19 mouse cellular contexts compared by ENCODE assay signal in the genomic region with DNA sequence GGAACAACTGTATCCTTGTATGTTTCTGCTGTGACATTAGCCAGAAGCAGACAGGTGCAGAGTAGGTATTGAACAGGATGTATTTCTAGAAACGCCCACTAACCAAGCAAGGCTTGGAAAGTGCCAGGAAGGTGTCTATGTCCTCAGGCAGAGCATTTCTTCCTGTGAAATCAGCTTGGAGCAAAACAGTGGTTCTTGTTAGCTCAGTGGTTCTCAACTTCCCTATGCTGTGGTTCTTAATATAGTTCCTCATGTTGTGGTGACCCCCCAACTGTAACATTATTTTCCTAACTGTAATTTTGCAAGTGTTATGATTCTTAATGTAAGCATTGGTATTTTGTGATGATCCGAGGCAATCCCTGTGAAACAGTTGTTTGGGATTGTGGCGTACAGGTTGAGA.
A peak's percentile ranks its signal among the peaks of the same experiment; 100 is the strongest.
DNase-seq lines count a peak whose midpoint lies in the region; ATAC-seq and TF ChIP-seq lines count a peak whose summit lies in the region.
"Had no signal": no experiment of that assay in that cellular context is flagged by ENCODE, and none has a peak within 500 bp of the region (broad histone marks: within the 10 kb centered on the region; RNA-seq: fewer than 3 reads in every experiment).

No protein-coding gene starts in this region.

- no peaks in the 10 kb centered on the region for H3K4me1 ChIP-seq in lung, postnatal 0 days (ENCODE audit: insufficient read depth, low read depth, low read length)

- no peaks in the 10 kb centered on the region for H3K9me3 ChIP-seq in lung, postnatal 0 days (ENCODE audit: low read length)
- H3K9me3 ChIP-seq: embryonic facial prominence, embryonic 10.5 days; embryonic facial prominence, embryonic 12.5 days; forebrain, embryonic 13.5 days; forebrain, embryonic 15.5 days had no signal

- no peak for TF ChIP-seq CTCF in lung, postnatal 0 days (IDR thresholded peaks at IDR 0.05)

- no peak overlapping the region for H3K4me2 ChIP-seq in lung, postnatal 0 days (replicated peaks; ENCODE audit: low read depth, low read length)
- H3K4me2 ChIP-seq: embryonic facial prominence, embryonic 12.5 days; forebrain, embryonic 13.5 days; forebrain, embryonic 15.5 days had no signal

- 90% methylated on average over 3 of the region's 3 CpGs for WGBS in lung, postnatal 0 days

- TF ChIP-seq EP300 in lung, postnatal 0 days (IDR thresholded peaks at IDR 0.05): no peak

- H3K9ac ChIP-seq in lung, postnatal 0 days (replicated peaks; ENCODE audit: low read depth): no peak overlapping the region
- H3K9ac ChIP-seq: embryonic facial prominence, embryonic 12.5 days; forebrain, embryonic 13.5 days; forebrain, embryonic 15.5 days had no signal

- no peak overlapping the region for H3K27ac ChIP-seq in lung, postnatal 0 days (ENCODE audit: low read length)
- H3K27ac ChIP-seq: embryonic facial prominence, embryonic 10.5 days; embryonic facial prominence, embryonic 12.5 days; forebrain, embryonic 13.5 days; forebrain, embryonic 15.5 days had no signal

- H3K27me3 ChIP-seq in lung, postnatal 0 days (replicated peaks; ENCODE audit: insufficient read depth, low read length): no peaks in the 10 kb centered on the region
- H3K27me3 ChIP-seq: embryonic facial prominence, embryonic 12.5 days; forebrain, embryonic 13.5 days; forebrain, embryonic 15.5 days had no signal

- DNase-seq in right cerebral cortex, postnatal 14 days: no peak
- no peak for DNase-seq in liver
- no peak for DNase-seq in lung, postnatal 0 days (ENCODE audit: low spot score)
- DNase-seq: adrenal gland, adult 2 months; adrenal gland, postnatal 10 days; adrenal gland, postnatal 25 days; cerebellum, adult 11 months; cerebellum, adult 18-20 months; cerebellum, adult 8-10 months; cerebellum, adult 9-11 months; cerebellum, postnatal 14 days; cerebellum, postnatal 36 days had no signal

- ATAC-seq in common myeloid progenitor, adult 5-6 weeks (replicated peaks; ENCODE audit: low read depth, poor library complexity, severe bottlenecking): peak; percentile 78
- peak; percentile 73 for ATAC-seq in granulocyte monocyte progenitor cell, adult 5-6 weeks (replicated peaks; ENCODE audit: poor library complexity, severe bottlenecking)
- 0 out of 2 replicates have a peak, but pooled peaks have one; percentile 27 for ATAC-seq in megakaryocyte, adult 5-6 weeks (ENCODE audit: poor library complexity, severe bottlenecking)
- no peak for ATAC-seq in lung, postnatal 0 days
- ATAC-seq: forebrain, embryonic 13.5 days; forebrain, embryonic 15.5 days had no signal

- no peak overlapping the region for H3K4me3 ChIP-seq in lung, postnatal 0 days (ENCODE audit: low read depth, low read length)
- H3K4me3 ChIP-seq: embryonic facial prominence, embryonic 10.5 days; embryonic facial prominence, embryonic 12.5 days; forebrain, embryonic 13.5 days; forebrain, embryonic 15.5 days had no signal

- H3K36me3 ChIP-seq in lung, postnatal 0 days (ENCODE audit: insufficient read depth, low read length): no peaks in the 10 kb centered on the region
- H3K36me3 ChIP-seq: embryonic facial prominence, embryonic 10.5 days; embryonic facial prominence, embryonic 12.5 days; forebrain, embryonic 15.5 days had no signal
